Mouse (Mus musculus) spleen, adult 2 months (tissue): Measurements from ENCODE around the gene Fgfr2.

Experiments used
- CTCF ChIP-seq: fragments of 200-500 bp; IDR thresholded peaks from 2 replicates; pipeline ENCODE4 v1.5.1; 2011; ENCODE audit warnings: mild to moderate bottlenecking, inconsistent platforms; ENCODE audit not compliant: insufficient read depth, insufficient read length, insufficient replicate concordance; ENCODE audit errors: extremely low read depth
- POLR2A ChIP-seq: fragments of 200-500 bp; IDR thresholded peaks from 2 replicates; pipeline ENCODE4 v1.6.1; 2011; ENCODE audit warnings: low read depth, low read length, inconsistent platforms

GRCm38 (mm10) chr7:130788950-130789349 is 2334.2 kb downstream of the Fgfr2 start:
- TF ChIP-seq CTCF (no peak), POLR2A (no peak)
